Mouse (Mus musculus) ovary, postnatal 10 days (tissue): ENCODE results near the gene Asrgl1.
"Not testable (repeated sequence)": the region's sequence is repeated elsewhere in the genome, so short reads cannot be mapped to it uniquely, and the experiment has no call there.

Experiments used
- DNase-seq: peaks from one replicate; pipeline ENCODE4 v3.0.0; 2022; ENCODE audit warnings: low spot score

Asrgl1 gene

GRCm38 (mm10) chr19:9135512-9136331 lies at the start of gene Asrgl1:
Asrgl1 (minus strand) TSS chr19:9135636.
- peak; percentile 83 for DNase-seq

- DNase-seq = no peak
Measured at GRCm38 (mm10) chr19:9146214-9146613, 10.8 kb upstream of the Asrgl1 start.

GRCm38 (mm10) chr19:9143639-9144125 lies 8.2 kb upstream of the Asrgl1 start:
- no peak for DNase-seq

- no peak for DNase-seq
Measured at GRCm38 (mm10) chr19:9143230-9143629, 7.8 kb upstream of the Asrgl1 start.

GRCm38 (mm10) chr19:9140361-9140760 lies 4.9 kb upstream of the Asrgl1 start:
- DNase-seq = not testable (repeated sequence)

- no peak for DNase-seq
Measured at GRCm38 (mm10) chr19:9137159-9137558, 1.7 kb upstream of the Asrgl1 start.

GRCm38 (mm10) chr19:9134746-9135511 lies 507 bp downstream of the Asrgl1 start:
- no peak for DNase-seq

GRCm38 (mm10) chr19:9129996-9130395 lies 5.4 kb downstream of the Asrgl1 start:
- DNase-seq = no peak

- DNase-seq = no peak
Measured at GRCm38 (mm10) chr19:9128499-9129194, 6.8 kb downstream of the Asrgl1 start.

GRCm38 (mm10) chr19:9123986-9124385 lies 11.4 kb downstream of the Asrgl1 start:
- not testable (repeated sequence) for DNase-seq

GRCm38 (mm10) chr19:9122390-9122789 lies 13.0 kb downstream of the Asrgl1 start:
- DNase-seq = no peak

- no peak for DNase-seq
Measured at GRCm38 (mm10) chr19:9119655-9120425, 15.6 kb downstream of the Asrgl1 start.

- no peak for DNase-seq
Measured at GRCm38 (mm10) chr19:9117275-9117674, 18.2 kb downstream of the Asrgl1 start.

GRCm38 (mm10) chr19:9116268-9116667 lies 19.2 kb downstream of the Asrgl1 start:
- DNase-seq = no peak

- no peak for DNase-seq
Measured at GRCm38 (mm10) chr19:9112043-9112442, 23.4 kb downstream of the Asrgl1 start.

- DNase-seq = no peak
Measured at GRCm38 (mm10) chr19:9110182-9110869, 25.1 kb downstream of the Asrgl1 start.

GRCm38 (mm10) chr19:9108536-9108935 lies 26.9 kb downstream of the Asrgl1 start:
- DNase-seq = no peak

- DNase-seq = no peak
Measured at GRCm38 (mm10) chr19:9107379-9107755, 28.1 kb downstream of the Asrgl1 start.

GRCm38 (mm10) chr19:9106751-9107378 lies 28.6 kb downstream of the Asrgl1 start:
- DNase-seq = no peak

GRCm38 (mm10) chr19:9106096-9106495 lies 29.3 kb downstream of the Asrgl1 start:
- no peak for DNase-seq
